Mouse (Mus musculus) forebrain, embryonic 11.5 days (tissue): Measurements from ENCODE around the gene Tuba1a. TPM values are rescaled to one million over a fixed set of nuclear protein-coding genes. Genes with fewer than 3 reads are reported as not detected.
"Not testable (repeated sequence)": the region's sequence is repeated elsewhere in the genome, so short reads cannot be mapped to it uniquely, and the experiment has no call there.

Source experiments
- ATAC-seq: fragments of 200-750 bp; cut with Nextera tagmentation; replicated peaks from 2 replicates; pipeline ENCODE4 v1.8.0; 2017; ENCODE audit warnings: moderate TSS enrichment; ENCODE audit not compliant: low FRiP score
- DNase-seq: peaks from one replicate; pipeline ENCODE4 v3.0.0-alpha.2; 2017; ENCODE audit warnings: low spot score
- H3K27ac ChIP-seq: fragments of 300-500 bp; sonication (generic); 2 replicates; pipeline ENCODE4 v1.5.1; 2014; ENCODE audit warnings: low read depth, low read length
- H3K27me3 ChIP-seq: fragments of 300-500 bp; sonication (generic); 2 replicates; pipeline ENCODE4 v1.6.1; 2014; ENCODE audit warnings: mild to moderate bottlenecking, low read length, mixed read lengths; ENCODE audit not compliant: control insufficient read depth, insufficient read depth
- H3K36me3 ChIP-seq: fragments of 300-500 bp; sonication (generic); 2 replicates; pipeline ENCODE4 v1.6.1; 2014; ENCODE audit warnings: mild to moderate bottlenecking, low read length, moderate library complexity, mixed read lengths; ENCODE audit not compliant: control insufficient read depth, insufficient read depth
- H3K4me1 ChIP-seq: fragments of 300-500 bp; sonication (generic); replicated peaks from 2 replicates; pipeline ENCODE4 v1.6.1; 2014; ENCODE audit warnings: low read length, mixed read lengths; ENCODE audit not compliant: control insufficient read depth, insufficient read depth
- H3K4me2 ChIP-seq: fragments of 300-500 bp; sonication (generic); 2 replicates; pipeline ENCODE4 v1.6.1; 2014; ENCODE audit warnings: low read depth, mild to moderate bottlenecking, low read length, moderate library complexity, mixed read lengths; ENCODE audit not compliant: severe bottlenecking
- H3K4me3 ChIP-seq: fragments of 300-500 bp; sonication (generic); 2 replicates; pipeline ENCODE4 v1.5.1; 2014; ENCODE audit warnings: low read depth, low read length
- H3K9ac ChIP-seq: fragments of 300-500 bp; sonication (generic); 2 replicates; pipeline ENCODE4 v1.6.1; 2014; ENCODE audit warnings: low read length
- H3K9me3 ChIP-seq: fragments of 300-500 bp; sonication (generic); 2 replicates; pipeline ENCODE4 v1.6.1; 2016; ENCODE audit warnings: low read length, mixed read lengths; ENCODE audit not compliant: control insufficient read depth
- WGBS: fragments of 180-500 bp; shearing (Covaris S2); extraction: QIAGEN DNeasy Blood & Tissue Kit; methylation state at CpG from one replicate; pipeline ENCODE4 v1.1.7; 2014; 5-methylcytosine and 5-hydroxymethylcytosine counted together
- polyA plus RNA-seq: library from polyadenylated mRNA; unstranded; fragments of >200 nt; fragmentation: Nextera tagmentation; extraction: Ambion mirVana; gene quantifications from 2 replicates; pipeline ENCODE4 v1.2.1, GENCODE M21; 2014

The Tuba1a gene
- polyA plus RNA-seq, 1 experiment from 2014 or later: 5,083 TPM

DNA sequence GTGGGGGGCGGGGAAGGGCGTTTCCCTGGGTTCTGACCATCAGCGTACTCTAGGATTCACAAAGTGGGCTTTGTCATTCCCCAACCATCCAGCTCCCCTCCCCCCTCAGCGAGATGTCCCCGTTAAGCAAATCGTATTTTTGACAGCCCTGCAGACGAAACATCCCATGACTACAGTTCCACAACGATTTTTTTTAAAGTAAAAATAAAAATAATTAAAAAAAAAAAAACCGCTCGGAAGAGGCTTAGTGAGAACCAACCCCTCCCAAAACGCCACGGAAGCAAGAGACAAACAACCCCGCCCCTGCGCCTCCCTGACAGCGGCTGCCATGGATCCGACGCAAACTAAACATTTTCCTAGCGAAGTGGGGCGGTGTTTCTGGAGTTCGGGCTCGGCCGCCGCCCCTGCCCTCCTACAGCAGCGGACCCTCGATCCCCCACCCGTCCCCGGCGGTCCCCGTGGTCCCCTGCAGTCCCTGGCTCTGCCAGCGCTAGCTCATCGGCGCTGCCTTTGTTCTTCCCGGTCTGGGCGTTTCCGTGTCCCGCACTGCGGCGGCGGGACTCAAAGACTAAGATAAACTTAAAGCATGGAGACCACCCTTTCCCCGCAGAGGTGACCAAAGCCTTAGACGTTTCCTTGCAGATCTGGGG, 627 bp downstream of the Tuba1a start:
- Histone ChIP-seq H3K9ac (peak overlapping the region; percentile 96), H3K36me3 (no peaks in the 10 kb centered on the region; the same call in 1 of the 2 replicates), H3K4me3 (peak overlapping the region; percentile 82), H3K9me3 (no peaks in the 10 kb centered on the region), H3K27ac (peak overlapping the region; percentile 98), H3K4me1 (0 out of 2 replicates have a peak, but pooled peaks cover 2% of the 10 kb centered on the region), H3K4me2 (peak overlapping the region; percentile 87; the same call in 1 of the 2 replicates), H3K27me3 (no peaks in the 10 kb centered on the region)
- ATAC-seq: peak; percentile 71
- DNase-seq: peak; percentile 92
- under 1% methylated on average over 41 of the region's 41 CpGs for WGBS

DNA sequence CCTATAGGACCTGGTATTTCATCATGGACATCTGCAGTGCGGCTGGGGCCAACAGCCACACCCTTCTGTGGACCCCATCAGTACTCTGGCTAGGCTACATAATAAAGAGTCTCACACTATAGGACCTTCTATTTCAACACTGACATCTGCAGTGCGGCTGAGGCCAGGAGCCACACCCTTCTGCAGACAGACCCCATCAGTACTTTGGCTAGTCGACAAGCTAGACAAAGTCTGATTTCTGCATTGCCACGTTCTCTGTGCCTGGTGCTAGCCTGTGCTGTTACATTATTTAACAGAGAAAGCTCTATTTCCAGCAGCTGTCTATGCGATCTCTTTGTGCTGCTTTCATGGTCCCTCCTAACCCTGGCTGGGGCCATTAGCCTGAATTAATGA, 1.4 kb downstream of the Tuba1a start:
- Histone ChIP-seq H3K9me3 (no peaks in the 10 kb centered on the region), H3K36me3 (no peaks in the 10 kb centered on the region; the same call in 1 of the 2 replicates), H3K4me1 (0 out of 2 replicates have a peak, but pooled peaks cover 2% of the 10 kb centered on the region), H3K27ac (peak overlapping the region; percentile 98), H3K4me2 (peak overlapping the region; percentile 87), H3K4me3 (peak overlapping the region; percentile 82), H3K9ac (peak overlapping the region; percentile 96), H3K27me3 (no peaks in the 10 kb centered on the region)
- DNase-seq (peak; percentile 68), ATAC-seq (0 out of 2 replicates have a peak, but pooled peaks have one; percentile 10)
- WGBS: 24% methylated on average over 5 of the region's 5 CpGs

DNA sequence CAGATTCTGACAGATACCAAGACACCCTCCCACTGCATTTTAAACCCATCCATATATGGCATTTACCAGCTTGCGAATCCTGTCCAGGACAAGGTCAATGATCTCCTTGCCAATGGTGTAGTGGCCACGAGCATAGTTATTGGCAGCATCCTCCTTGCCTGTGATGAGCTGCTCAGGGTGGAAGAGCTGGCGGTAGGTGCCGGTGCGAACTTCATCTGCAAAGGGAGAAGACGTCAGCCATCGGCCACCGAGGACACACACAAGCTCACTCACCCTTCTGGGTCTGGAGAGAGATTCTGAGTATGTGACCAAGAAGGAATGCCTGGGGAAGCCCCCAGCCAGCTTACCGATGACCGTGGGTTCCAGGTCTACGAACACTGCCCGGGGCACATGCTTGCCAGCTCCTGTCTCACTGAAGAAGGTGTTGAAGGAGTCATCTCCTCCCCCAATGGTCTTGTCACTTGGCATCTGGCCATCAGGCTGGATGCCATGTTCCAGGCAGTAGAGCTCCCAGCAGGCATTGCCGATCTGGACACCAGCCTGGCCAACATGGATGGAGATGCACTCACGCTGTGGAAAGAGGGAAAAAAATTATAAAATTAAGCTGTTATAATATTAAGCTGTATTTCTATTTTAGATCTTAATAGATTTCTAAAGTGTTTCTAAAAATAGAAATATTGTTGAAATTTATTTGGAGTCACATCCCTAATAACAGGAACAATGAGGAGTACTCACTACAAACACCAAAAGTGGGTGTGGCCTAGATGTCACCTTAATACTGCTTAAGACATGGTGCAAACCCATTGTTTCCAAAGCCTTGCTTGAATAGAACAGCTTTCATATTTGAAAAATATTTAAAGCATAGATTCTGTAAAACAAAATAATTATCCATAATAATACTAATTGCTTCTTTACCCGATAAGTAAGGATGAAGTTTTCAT, 2.1 kb downstream of the Tuba1a start:
- DNase-seq, H3K36me3 ChIP-seq, H3K27ac ChIP-seq, ATAC-seq, H3K4me1 ChIP-seq, H3K9me3 ChIP-seq, H3K27me3 ChIP-seq: not testable (repeated sequence)
- Histone ChIP-seq H3K4me2 (peak overlapping the region; percentile 87), H3K4me3 (peak overlapping the region; percentile 82), H3K9ac (peak overlapping the region; percentile 96)
- WGBS: 95% methylated on average over 11 of the region's 15 CpGs

DNA sequence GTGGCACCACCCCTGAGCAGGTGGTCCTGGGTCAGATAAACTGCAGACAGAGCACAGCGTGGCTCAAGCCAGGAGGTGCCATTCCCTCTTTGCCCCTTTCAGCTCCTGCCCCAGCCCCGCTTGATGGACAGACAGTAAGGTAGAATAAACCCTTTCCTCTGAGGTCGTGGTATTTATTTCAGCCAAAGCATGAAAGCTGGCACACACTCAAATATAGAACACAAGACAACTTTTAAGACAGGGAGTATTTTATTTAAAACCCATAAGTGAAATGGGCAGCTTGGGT, 4.0 kb downstream of the Tuba1a start:
- Histone ChIP-seq H3K27me3 (no peaks in the 10 kb centered on the region), H3K9me3 (no peaks in the 10 kb centered on the region), H3K4me1 (no peaks in the 10 kb centered on the region), H3K4me3 (0 out of 2 replicates have a peak overlapping the region, but pooled peaks have one; percentile 6), H3K36me3 (no peaks in the 10 kb centered on the region; the same call in 1 of the 2 replicates), H3K9ac (peak overlapping the region; percentile 8; the same call in 1 of the 2 replicates), H3K4me2 (peak overlapping the region; percentile 18; the same call in 1 of the 2 replicates), H3K27ac (no peak overlapping the region; the same call in 1 of the 2 replicates)
- DNase-seq (no peak), ATAC-seq (no peak; the same call in 1 of the 2 replicates)
- WGBS: 73% methylated on average over 3 of the region's 3 CpGs

DNA sequence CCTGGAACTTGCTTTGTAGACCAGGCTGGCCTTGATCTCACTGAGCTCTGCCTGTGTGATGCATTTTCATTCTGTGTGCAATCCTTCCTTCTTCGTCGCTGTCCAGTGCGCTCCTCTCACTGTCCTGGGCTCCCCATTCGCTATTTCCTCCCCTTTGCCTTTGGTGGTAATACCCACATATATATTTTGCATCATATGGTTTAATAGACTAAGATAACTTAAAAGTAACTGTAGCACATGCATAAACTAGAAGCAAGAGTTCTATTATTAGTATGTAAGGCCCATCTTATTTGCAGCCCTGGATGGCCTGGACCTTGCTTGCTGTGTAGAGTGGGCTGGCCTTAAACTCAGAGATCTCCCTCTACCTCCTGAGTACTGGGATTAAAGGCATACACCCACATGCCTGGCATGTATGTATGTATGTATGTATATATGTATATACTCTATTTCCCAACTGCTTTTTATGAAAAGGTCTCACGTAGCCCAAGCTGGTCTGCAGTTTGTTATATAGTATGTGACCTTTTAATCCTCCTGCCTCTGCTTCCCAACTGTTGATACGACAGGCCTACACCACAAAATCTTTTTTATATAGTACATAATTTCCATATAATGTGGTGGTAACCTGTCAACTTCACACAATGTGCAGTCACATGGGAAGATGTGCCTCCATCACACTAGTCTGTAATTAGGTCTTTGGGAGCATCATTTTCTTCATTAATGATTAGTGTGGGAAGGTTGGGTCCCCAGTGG, 4.5 kb downstream of the Tuba1a start:
- ATAC-seq (no peak), DNase-seq (no peak)
- Histone ChIP-seq H3K9me3 (no peaks in the 10 kb centered on the region), H3K36me3 (no peaks in the 10 kb centered on the region; the same call in 1 of the 2 replicates), H3K4me2 (peak overlapping the region; percentile 18; the same call in 1 of the 2 replicates), H3K27me3 (no peaks in the 10 kb centered on the region), H3K27ac (no peak overlapping the region; the same call in 1 of the 2 replicates), H3K4me3 (0 out of 2 replicates have a peak overlapping the region, but pooled peaks have one; percentile 6), H3K4me1 (no peaks in the 10 kb centered on the region), H3K9ac (peak overlapping the region; percentile 8; the same call in 1 of the 2 replicates)
- WGBS: 75% methylated on average over 6 of the region's 6 CpGs

DNA sequence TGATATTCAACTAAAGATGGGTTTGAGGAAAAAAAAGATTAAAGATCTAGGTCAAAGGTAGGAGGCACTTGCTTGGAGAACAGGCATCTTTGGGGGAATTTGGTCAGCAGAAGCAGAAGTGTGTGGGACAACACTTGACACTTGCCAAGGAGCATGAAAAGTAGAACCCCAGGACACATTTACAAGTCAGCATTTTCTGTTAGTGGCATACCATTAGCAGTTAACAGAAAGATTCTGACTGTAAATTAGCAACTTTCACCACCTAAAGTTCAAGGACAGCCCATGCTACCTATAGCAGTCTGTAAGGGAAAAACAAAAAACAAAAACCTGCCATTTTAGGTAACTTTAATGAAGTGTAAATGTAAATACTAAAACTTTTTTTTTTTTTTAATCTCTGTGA, 5.1 kb downstream of the Tuba1a start:
- no peaks in the 10 kb centered on the region; the same call in 1 of the 2 replicates for H3K36me3 ChIP-seq
- no peak overlapping the region for H3K4me3 ChIP-seq
- no peak overlapping the region for H3K27ac ChIP-seq
- H3K27me3 ChIP-seq: no peaks in the 10 kb centered on the region
- no peaks in the 10 kb centered on the region for H3K9me3 ChIP-seq
- H3K4me2 ChIP-seq: no peak overlapping the region
- ATAC-seq (no peak), DNase-seq (no peak)
- H3K4me1 ChIP-seq: no peaks in the 10 kb centered on the region
- H3K9ac ChIP-seq: no peak overlapping the region

DNA sequence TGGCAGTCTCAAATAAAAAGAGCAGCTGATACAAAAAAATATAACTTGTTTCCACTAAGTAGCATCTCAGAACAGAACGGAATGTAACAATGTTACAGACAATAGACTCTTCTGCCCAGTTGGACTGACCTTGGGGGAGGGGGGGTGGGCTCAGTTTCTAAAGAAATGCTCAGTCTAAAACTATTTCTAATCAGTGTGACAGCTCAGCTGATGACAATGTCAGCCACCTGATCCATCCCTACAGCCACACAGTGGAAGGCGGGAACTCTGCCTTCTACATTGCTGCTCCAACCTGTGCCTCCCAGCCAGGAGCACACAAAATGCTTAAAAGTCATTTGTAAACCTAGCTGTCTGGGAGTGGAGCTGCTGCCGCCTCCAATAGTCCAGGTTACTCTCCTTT, 5.6 kb downstream of the Tuba1a start:
- no peaks in the 10 kb centered on the region for H3K27me3 ChIP-seq
- WGBS: 54% methylated on average over 3 of the region's 3 CpGs
- no peak overlapping the region for H3K27ac ChIP-seq

DNA sequence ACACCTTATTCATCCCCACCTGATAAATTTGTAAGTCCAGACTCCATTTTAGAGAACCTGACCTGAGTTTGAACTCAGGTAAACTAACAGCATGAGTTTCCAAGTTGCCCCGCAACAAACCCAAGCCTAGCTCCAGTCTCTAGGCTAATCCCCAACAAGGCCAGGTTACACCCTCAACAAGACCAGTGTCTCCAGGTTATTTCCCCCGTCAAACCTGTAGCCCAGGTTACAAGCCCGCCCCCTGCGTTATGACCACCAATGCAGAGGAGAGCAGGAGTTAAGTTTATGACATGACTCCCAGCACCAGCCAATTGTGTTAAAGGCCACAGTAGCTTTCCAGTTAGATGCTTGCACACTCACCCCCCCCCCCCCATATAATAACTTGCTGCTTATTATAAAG, 10.4 kb downstream of the Tuba1a start:
- H3K9ac ChIP-seq: no peak overlapping the region
- no peak overlapping the region for H3K4me3 ChIP-seq
- H3K9me3 ChIP-seq: no peaks in the 10 kb centered on the region
- H3K4me1 ChIP-seq: no peaks in the 10 kb centered on the region
- H3K4me2 ChIP-seq: no peak overlapping the region
- no peaks in the 10 kb centered on the region for H3K27me3 ChIP-seq
- WGBS: 70% methylated on average over 4 of the region's 4 CpGs
- no peaks in the 10 kb centered on the region for H3K36me3 ChIP-seq
- no peak overlapping the region for H3K27ac ChIP-seq
- ATAC-seq (no peak), DNase-seq (no peak)

More for the DNA sequence above, 5.6 kb downstream of the Tuba1a start:
- Histone ChIP-seq H3K9me3 (no peaks in the 10 kb centered on the region), H3K4me2 (no peak overlapping the region), H3K9ac (no peak overlapping the region), H3K4me3 (no peak overlapping the region), H3K36me3 (no peaks in the 10 kb centered on the region; the same call in 1 of the 2 replicates), H3K4me1 (no peaks in the 10 kb centered on the region)
- ATAC-seq (no peak), DNase-seq (no peak)
